Comparison of ENCODE assay signal across 11 mouse cellular contexts in genomic region chr10:80808985-80809632, GRCm38 (mm10). TPM values are rescaled to one million over a fixed set of nuclear protein-coding genes. Genes with fewer than 3 reads are reported as not detected.
A peak's percentile ranks its signal among the peaks of the same experiment; 100 is the strongest.
DNase-seq lines count a peak whose midpoint lies in the region; ATAC-seq and TF ChIP-seq lines count a peak whose summit lies in the region.
"Had no signal": no experiment of that assay in that cellular context is flagged by ENCODE, and none has a peak within 500 bp of the region (broad histone marks: within the 10 kb centered on the region; RNA-seq: fewer than 3 reads in every experiment).

No protein-coding gene starts in this region.

- H3K9ac ChIP-seq in intestine, postnatal 0 days (ENCODE audit: low read depth, low read length): 0 out of 2 replicates have a peak overlapping the region, but pooled peaks have one; percentile 17
- H3K9ac ChIP-seq in stomach, embryonic 14.5 days (replicated peaks; ENCODE audit: low read depth, low read length): no peak overlapping the region; the same call in 1 of the 2 replicates

- H3K4me1 ChIP-seq in heart, embryonic 10.5 days: peaks cover 73% of the 10 kb centered on the region
- H3K4me1 ChIP-seq in intestine, postnatal 0 days (replicated peaks; ENCODE audit: control insufficient read depth, insufficient read depth, low read length): 0 out of 2 replicates have a peak, but pooled peaks cover 13% of the 10 kb centered on the region
- peaks cover 29% of the 10 kb centered on the region for H3K4me1 ChIP-seq in stomach, embryonic 14.5 days (ENCODE audit: control insufficient read depth, insufficient read depth, low read length)

- no peak for TF ChIP-seq CTCF in intestine, postnatal 0 days (IDR thresholded peaks at IDR 0.05; ENCODE audit: low read depth)

- no peaks in the 10 kb centered on the region for H3K9me3 ChIP-seq in heart, embryonic 10.5 days
- H3K9me3 ChIP-seq in intestine, postnatal 0 days (ENCODE audit: control insufficient read depth): no peaks in the 10 kb centered on the region
- H3K9me3 ChIP-seq in stomach, embryonic 14.5 days (ENCODE audit: control insufficient read depth, low read depth, low read length): no peaks in the 10 kb centered on the region

- H3K36me3 ChIP-seq in heart, embryonic 10.5 days: peaks cover 18% of the 10 kb centered on the region
- peaks cover 12% of the 10 kb centered on the region for H3K36me3 ChIP-seq in intestine, postnatal 0 days (ENCODE audit: control insufficient read depth, insufficient read depth)
- peaks cover 4% of the 10 kb centered on the region; the same call in 1 of the 2 replicates for H3K36me3 ChIP-seq in stomach, embryonic 14.5 days (ENCODE audit: control insufficient read depth, insufficient read depth, low read length)

- DNase-seq in heart, embryonic 10.5 days (ENCODE audit: low spot score): peak; percentile 77
- no peak for DNase-seq in heart, adult 18-20 months
- peak; percentile 49 to 64 for DNase-seq in right cerebral cortex, adult 2 months (ENCODE audit: low spot score in 2 of 2)
- DNase-seq in right cerebral cortex, postnatal 4 days: no peak
- DNase-seq in adrenal gland, adult 18-20 months (ENCODE audit: low spot score in 2 of 2): no peak
- DNase-seq in urinary bladder, postnatal 10 days (ENCODE audit: low spot score): no peak
- DNase-seq: left cerebral cortex, postnatal 4 days had no signal

- H3K4me3 ChIP-seq in heart, embryonic 10.5 days: peak overlapping the region; percentile 69
- H3K4me3 ChIP-seq in intestine, postnatal 0 days (ENCODE audit: low read depth, low read length): no peak overlapping the region; the same call in 1 of the 2 replicates
- H3K4me3 ChIP-seq in stomach, embryonic 14.5 days (ENCODE audit: low read depth, low read length): peak overlapping the region; percentile 2; the same call in 1 of the 2 replicates

- H3K4me2 ChIP-seq in intestine, postnatal 0 days (replicated peaks; ENCODE audit: low read depth): peak overlapping the region; percentile 44
- peak overlapping the region; percentile 69 for H3K4me2 ChIP-seq in stomach, embryonic 14.5 days (replicated peaks; ENCODE audit: low read depth, low read length)

- peak overlapping the region; percentile 89 for H3K27ac ChIP-seq in heart, embryonic 10.5 days
- H3K27ac ChIP-seq in intestine, postnatal 0 days (ENCODE audit: low read depth, low read length): no peak overlapping the region
- no peak overlapping the region for H3K27ac ChIP-seq in stomach, embryonic 14.5 days (ENCODE audit: low read length)

- peaks cover 26% of the 10 kb centered on the region for H3K27me3 ChIP-seq in heart, embryonic 10.5 days (ENCODE audit: insufficient read depth, poor library complexity, severe bottlenecking)
- H3K27me3 ChIP-seq in intestine, postnatal 0 days (replicated peaks; ENCODE audit: control insufficient read depth, insufficient read depth, low read length): peaks cover 20% of the 10 kb centered on the region
- H3K27me3 ChIP-seq in stomach, embryonic 14.5 days (ENCODE audit: control insufficient read depth, insufficient read depth, low read length): no peaks in the 10 kb centered on the region
- H3K27me3 ChIP-seq: CH12.LX had no signal

- no peak for ATAC-seq in intestine, postnatal 0 days
- no peak for ATAC-seq in stomach, embryonic 14.5 days (ENCODE audit: insufficient number of reproducible peaks, insufficient read depth, low FRiP score, low read depth)

- WGBS in heart, embryonic 10.5 days: 5% methylated on average over 18 of the region's 18 CpGs
- 18% methylated on average over 18 of the region's 18 CpGs for WGBS in intestine, postnatal 0 days
- 11% methylated on average over 18 of the region's 18 CpGs for WGBS in stomach, embryonic 14.5 days

RNA-seq across cellular contexts. Expression of gene Amh, which starts 4.1 kb away (rescaled TPM):
- polyA plus RNA-seq in heart, embryonic 10.5 days (2016; fragmentation: Nextera tagmentation; extraction: Ambion mirVana): not detected in 2 replicates
- total RNA-seq in heart, adult 18-20 months (2021): under 1 TPM in 1 of 2 experiments, not detected in 1; 0.33 TPM
- not detected in 2 replicates for polyA plus RNA-seq in intestine, postnatal 0 days (2015; fragmentation: Nextera tagmentation; extraction: Ambion mirVana)
- polyA plus RNA-seq in stomach, embryonic 14.5 days (2014; fragmentation: Nextera tagmentation; extraction: Ambion mirVana): not detected in 2 replicates
- total RNA-seq in adrenal gland, adult 18-20 months (2021): 1 to 10 TPM in 1 of 2 experiments, under 1 TPM in 1; 0.83 to 1.5 TPM
- total RNA-seq: common myeloid progenitor, adult 5-6 weeks had no signal

RNA-seq across cellular contexts. Expression of gene Jsrp1, which starts 4.2 kb away (rescaled TPM):
- polyA plus RNA-seq in heart, embryonic 10.5 days (2016; fragmentation: Nextera tagmentation; extraction: Ambion mirVana): 7.9 and 8.8 TPM in 2 replicates
- under 1 TPM; 0.41 to 0.69 TPM for total RNA-seq in heart, adult 18-20 months (2021)
- polyA plus RNA-seq in intestine, postnatal 0 days (2015; fragmentation: Nextera tagmentation; extraction: Ambion mirVana): 0.35 and 0.42 TPM in 2 replicates
- 0.45 and 1.4 TPM in 2 replicates for polyA plus RNA-seq in stomach, embryonic 14.5 days (2014; fragmentation: Nextera tagmentation; extraction: Ambion mirVana)
- 1 to 10 TPM; 4.0 to 7.3 TPM for total RNA-seq in adrenal gland, adult 18-20 months (2021)
- total RNA-seq: common myeloid progenitor, adult 5-6 weeks had no signal

RNA-seq across cellular contexts. Expression of gene Plekhj1, which starts 10.7 kb away (rescaled TPM):
- polyA plus RNA-seq in heart, embryonic 10.5 days (2016; fragmentation: Nextera tagmentation; extraction: Ambion mirVana): 116 and 151 TPM in 2 replicates
- 10 to 100 TPM; 30.7 to 32.4 TPM for total RNA-seq in heart, adult 18-20 months (2021)
- polyA plus RNA-seq in intestine, postnatal 0 days (2015; fragmentation: Nextera tagmentation; extraction: Ambion mirVana): 60.9 and 61.8 TPM in 2 replicates
- polyA plus RNA-seq in stomach, embryonic 14.5 days (2014; fragmentation: Nextera tagmentation; extraction: Ambion mirVana): 110 and 116 TPM in 2 replicates
- total RNA-seq in adrenal gland, adult 18-20 months (2021): 10 to 100 TPM; 69.0 to 87.2 TPM

RNA-seq across cellular contexts. Expression of gene Sf3a2, which starts 11.1 kb away (rescaled TPM):
- polyA plus RNA-seq in heart, embryonic 10.5 days (2016; fragmentation: Nextera tagmentation; extraction: Ambion mirVana): 70.6 and 84.1 TPM in 2 replicates
- 10 to 100 TPM; 28.6 to 28.7 TPM for total RNA-seq in heart, adult 18-20 months (2021)
- 35.5 and 39.0 TPM in 2 replicates for polyA plus RNA-seq in intestine, postnatal 0 days (2015; fragmentation: Nextera tagmentation; extraction: Ambion mirVana)
- polyA plus RNA-seq in stomach, embryonic 14.5 days (2014; fragmentation: Nextera tagmentation; extraction: Ambion mirVana): 77.7 and 81.8 TPM in 2 replicates
- total RNA-seq in adrenal gland, adult 18-20 months (2021): 10 to 100 TPM; 47.8 to 50.5 TPM

RNA-seq across cellular contexts. Expression of gene Oaz1, which starts 17.3 kb away (rescaled TPM):
- polyA plus RNA-seq in heart, embryonic 10.5 days (2016; fragmentation: Nextera tagmentation; extraction: Ambion mirVana): 2,064 and 2,176 TPM in 2 replicates
- 100 to 1,000 TPM; 897 to 934 TPM for total RNA-seq in heart, adult 18-20 months (2021)
- polyA plus RNA-seq in intestine, postnatal 0 days (2015; fragmentation: Nextera tagmentation; extraction: Ambion mirVana): 1,008 and 1,019 TPM in 2 replicates
- 1,724 and 1,898 TPM in 2 replicates for polyA plus RNA-seq in stomach, embryonic 14.5 days (2014; fragmentation: Nextera tagmentation; extraction: Ambion mirVana)
- total RNA-seq in adrenal gland, adult 18-20 months (2021): 100 to 1,000 TPM; 903 to 981 TPM

Comparison
In these comparisons a context has a peak if more than half of its experiments do, and no peak if none do; other contexts are left out.
1. DNase-seq: peak in heart, embryonic 10.5 days (single experiment) and right cerebral cortex, adult 2 months (2 of 2); none in heart, adult 18-20 months (0 of 2), right cerebral cortex, postnatal 4 days (single experiment), adrenal gland, adult 18-20 months (0 of 2) and urinary bladder, postnatal 10 days (single experiment).